Comparison of ENCODE assay signal across 25 mouse cellular contexts in genomic region chr12:12505590-12505989, GRCm38 (mm10).
"Had no signal": no experiment of that assay in that cellular context is flagged by ENCODE, and none has a peak within 500 bp of the region (broad histone marks: within the 10 kb centered on the region; RNA-seq: fewer than 3 reads in every experiment).

No protein-coding gene starts in this region.

- H3K4me2 ChIP-seq: heart, embryonic 11.5 days; heart, embryonic 13.5 days; heart, embryonic 15.5 days; hindbrain, embryonic 13.5 days; hindbrain, embryonic 15.5 days; kidney, embryonic 15.5 days; limb, embryonic 13.5 days; limb, embryonic 15.5 days had no signal

- H3K27ac ChIP-seq: gastrocnemius, adult 2 months; heart, adult 2 months; heart, embryonic 13.5 days; heart, embryonic 15.5 days; hindbrain, embryonic 13.5 days; hindbrain, embryonic 15.5 days; hindbrain, postnatal 0 days; kidney, embryonic 15.5 days; kidney, postnatal 0 days; limb, embryonic 13.5 days; limb, embryonic 15.5 days had no signal

- H3K4me1 ChIP-seq: hindbrain, embryonic 13.5 days; hindbrain, embryonic 15.5 days had no signal

- H3K9me3 ChIP-seq: heart, embryonic 13.5 days; heart, embryonic 15.5 days; hindbrain, embryonic 13.5 days; hindbrain, embryonic 15.5 days; kidney, embryonic 15.5 days; limb, embryonic 13.5 days; limb, embryonic 15.5 days had no signal

- H3K9ac ChIP-seq: heart, embryonic 13.5 days; heart, embryonic 15.5 days; hindbrain, embryonic 13.5 days; hindbrain, embryonic 15.5 days; kidney, embryonic 15.5 days; limb, embryonic 13.5 days; limb, embryonic 15.5 days had no signal

- H3K27me3 ChIP-seq: heart, embryonic 13.5 days; heart, embryonic 15.5 days; hindbrain, embryonic 13.5 days; hindbrain, embryonic 15.5 days; kidney, embryonic 15.5 days; limb, embryonic 13.5 days; limb, embryonic 15.5 days had no signal

- H3K4me3 ChIP-seq: gastrocnemius, adult 2 months; heart, adult 2 months; heart, embryonic 13.5 days; heart, embryonic 15.5 days; hindbrain, embryonic 13.5 days; hindbrain, embryonic 15.5 days; kidney, embryonic 15.5 days; limb, embryonic 13.5 days; limb, embryonic 15.5 days had no signal

- H3K36me3 ChIP-seq: heart, embryonic 13.5 days; heart, embryonic 15.5 days; hindbrain, embryonic 13.5 days; hindbrain, embryonic 15.5 days; kidney, embryonic 15.5 days; limb, embryonic 13.5 days; limb, embryonic 15.5 days had no signal

- ATAC-seq: hindbrain, postnatal 0 days; intestine, embryonic 16.5 days had no signal

- DNase-seq: gastrocnemius, adult 2 months; gastrocnemius, postnatal 10 days; gastrocnemius, postnatal 25 days; heart, adult 2 months; heart, postnatal 14 days; heart, postnatal 36 days; kidney, adult 11 months; kidney, adult 2 months; kidney, adult 9 months; kidney, postnatal 14 days; kidney, postnatal 36 days; layer of hippocampus, adult 9-11 months; layer of hippocampus, postnatal 36 days; left cerebral cortex, postnatal 4 days had no signal
